Mouse (Mus musculus) forebrain, embryonic 13.5 days (tissue): ENCODE results near the gene Tmem121b. TPM values are rescaled to one million over a fixed set of nuclear protein-coding genes. Genes with fewer than 3 reads are reported as not detected.

Source experiments
- ATAC-seq: fragments of 200-750 bp; cut with Nextera tagmentation; 2 replicates; pipeline ENCODE4 v1.8.0; 2017
- H3K27ac ChIP-seq: fragments of 300-500 bp; sonication (generic); 2 replicates; pipeline ENCODE4 v1.5.1; 2015; ENCODE audit warnings: inconsistent platforms, mild to moderate bottlenecking, moderate library complexity
- H3K27me3 ChIP-seq: fragments of 300-500 bp; sonication (generic); 2 replicates; pipeline ENCODE4 v1.6.1; 2015; ENCODE audit warnings: mild to moderate bottlenecking, inconsistent platforms
- H3K36me3 ChIP-seq: fragments of 300-500 bp; sonication (generic); 2 replicates; pipeline ENCODE4 v1.6.1; 2015; ENCODE audit warnings: mild to moderate bottlenecking, inconsistent platforms; ENCODE audit not compliant: poor library complexity, severe bottlenecking
- H3K4me1 ChIP-seq: fragments of 300-500 bp; sonication (generic); 2 replicates; pipeline ENCODE4 v1.6.1; 2015; ENCODE audit warnings: inconsistent platforms
- H3K4me2 ChIP-seq: fragments of 300-500 bp; sonication (generic); 2 replicates; pipeline ENCODE4 v1.6.1; 2015; ENCODE audit warnings: inconsistent platforms, mild to moderate bottlenecking, moderate library complexity
- H3K4me3 ChIP-seq: fragments of 300-500 bp; sonication (generic); 2 replicates; pipeline ENCODE4 v1.5.1; 2015; ENCODE audit warnings: mild to moderate bottlenecking, inconsistent platforms
- H3K9ac ChIP-seq: fragments of 300-500 bp; sonication (generic); 2 replicates; pipeline ENCODE4 v1.6.1; 2015; ENCODE audit warnings: mild to moderate bottlenecking, inconsistent platforms
- H3K9me3 ChIP-seq: fragments of 300-500 bp; sonication (generic); replicated peaks from 2 replicates; pipeline ENCODE4 v1.6.1; 2016; ENCODE audit warnings: inconsistent platforms
- WGBS: fragments of 180-500 bp; shearing (Covaris S2); methylation state at CpG from one replicate; pipeline ENCODE4 v1.1.7; 2015; 5-methylcytosine and 5-hydroxymethylcytosine counted together
- polyA plus RNA-seq: library from polyadenylated mRNA; unstranded; fragments of >200 nt; fragmentation: Nextera tagmentation; extraction: Ambion mirVana; gene quantifications from 2 replicates; pipeline ENCODE4 v1.2.1, GENCODE M21; 2015

The Tmem121b gene
- polyA plus RNA-seq, 1 experiment from 2014 or later, result 2.0 TPM

- peaks cover 77% of the 10 kb centered on the region for H3K36me3 ChIP-seq
- H3K4me2 ChIP-seq, result no peak overlapping the region
- H3K4me1 ChIP-seq, result no peaks in the 10 kb centered on the region
- 89% methylated on average over 5 of the region's 5 CpGs for WGBS
- no peaks in the 10 kb centered on the region for H3K27me3 ChIP-seq
- H3K4me3 ChIP-seq, result no peak overlapping the region
- H3K27ac ChIP-seq, result no peak overlapping the region
- ATAC-seq, result no peak
- H3K9me3 ChIP-seq, result no peaks in the 10 kb centered on the region
- H3K9ac ChIP-seq, result no peak overlapping the region
Observed at GRCm38 (mm10) chr6:120517311-120517710, 23.7 kb upstream of the Tmem121b start.

- ATAC-seq, result no peak
- H3K27me3 ChIP-seq, result no peaks in the 10 kb centered on the region
- H3K4me3 ChIP-seq, result no peak overlapping the region
- H3K9ac ChIP-seq, result no peak overlapping the region
- H3K4me1 ChIP-seq, result no peaks in the 10 kb centered on the region
- no peaks in the 10 kb centered on the region for H3K9me3 ChIP-seq
- H3K4me2 ChIP-seq, result no peak overlapping the region
- H3K27ac ChIP-seq, result no peak overlapping the region
- WGBS, result 86% methylated on average over 6 of the region's 6 CpGs
- H3K36me3 ChIP-seq, result peaks cover 73% of the 10 kb centered on the region
Observed at GRCm38 (mm10) chr6:120516879-120517278, 23.3 kb upstream of the Tmem121b start.

GRCm38 (mm10) chr6:120516422-120516821, 22.8 kb upstream of the Tmem121b start:
- no peaks in the 10 kb centered on the region for H3K27me3 ChIP-seq
- no peak overlapping the region for H3K27ac ChIP-seq
- peaks cover 73% of the 10 kb centered on the region for H3K36me3 ChIP-seq
- no peak overlapping the region for H3K4me3 ChIP-seq
- no peaks in the 10 kb centered on the region for H3K9me3 ChIP-seq
- no peak overlapping the region for H3K4me2 ChIP-seq
- WGBS, result 95% methylated on average over 4 of the region's 4 CpGs
- H3K9ac ChIP-seq, result no peak overlapping the region
- no peaks in the 10 kb centered on the region for H3K4me1 ChIP-seq
- ATAC-seq, result no peak

- no peaks in the 10 kb centered on the region for H3K27me3 ChIP-seq
- peaks cover 65% of the 10 kb centered on the region for H3K36me3 ChIP-seq
- H3K4me1 ChIP-seq, result no peaks in the 10 kb centered on the region
- H3K9ac ChIP-seq, result no peak overlapping the region
- 95% methylated on average over 6 of the region's 6 CpGs for WGBS
- no peak for ATAC-seq
- H3K27ac ChIP-seq, result no peak overlapping the region
- H3K4me3 ChIP-seq, result no peak overlapping the region
- H3K4me2 ChIP-seq, result no peak overlapping the region
- no peaks in the 10 kb centered on the region for H3K9me3 ChIP-seq
Observed at GRCm38 (mm10) chr6:120511212-120511611, 17.6 kb upstream of the Tmem121b start.

- Histone ChIP-seq H3K4me2 (no peak overlapping the region), H3K4me1 (0 out of 2 replicates have a peak, but pooled peaks cover 4% of the 10 kb centered on the region), H3K9ac (no peak overlapping the region), H3K36me3 (peaks cover 65% of the 10 kb centered on the region), H3K4me3 (no peak overlapping the region), H3K27me3 (no peaks in the 10 kb centered on the region), H3K27ac (no peak overlapping the region), H3K9me3 (no peaks in the 10 kb centered on the region)
- ATAC-seq, result no peak
- WGBS, result 92% methylated on average over 8 of the region's 8 CpGs
Observed at GRCm38 (mm10) chr6:120510425-120510824, 16.8 kb upstream of the Tmem121b start.

GRCm38 (mm10) chr6:120509975-120510374, 16.4 kb upstream of the Tmem121b start:
- Histone ChIP-seq H3K36me3 (peaks cover 65% of the 10 kb centered on the region), H3K27me3 (no peaks in the 10 kb centered on the region), H3K4me1 (0 out of 2 replicates have a peak, but pooled peaks cover 7% of the 10 kb centered on the region), H3K4me3 (no peak overlapping the region), H3K9me3 (no peaks in the 10 kb centered on the region), H3K4me2 (no peak overlapping the region), H3K9ac (no peak overlapping the region), H3K27ac (no peak overlapping the region)
- ATAC-seq, result no peak
- 92% methylated on average over 7 of the region's 7 CpGs for WGBS

- H3K4me2 ChIP-seq, result no peak overlapping the region
- no peaks in the 10 kb centered on the region for H3K9me3 ChIP-seq
- WGBS, result 86% methylated on average over 4 of the region's 4 CpGs
- ATAC-seq, result no peak
- H3K4me1 ChIP-seq, result 0 out of 2 replicates have a peak, but pooled peaks cover 7% of the 10 kb centered on the region
- H3K36me3 ChIP-seq, result peaks cover 54% of the 10 kb centered on the region
- H3K27ac ChIP-seq, result no peak overlapping the region
- H3K27me3 ChIP-seq, result no peaks in the 10 kb centered on the region
- H3K9ac ChIP-seq, result no peak overlapping the region
- H3K4me3 ChIP-seq, result no peak overlapping the region
Observed at GRCm38 (mm10) chr6:120508645-120509044, 15.0 kb upstream of the Tmem121b start.

- no peak for ATAC-seq
- H3K9ac ChIP-seq, result no peak overlapping the region
- H3K4me3 ChIP-seq, result no peak overlapping the region
- H3K27me3 ChIP-seq, result no peaks in the 10 kb centered on the region
- no peak overlapping the region for H3K4me2 ChIP-seq
- H3K9me3 ChIP-seq, result peaks cover 2% of the 10 kb centered on the region; the same call in 1 of the 2 replicates
- peaks cover 30% of the 10 kb centered on the region for H3K36me3 ChIP-seq
- H3K4me1 ChIP-seq, result 0 out of 2 replicates have a peak, but pooled peaks cover 7% of the 10 kb centered on the region
- no peak overlapping the region for H3K27ac ChIP-seq
- WGBS, result 41% methylated on average over 4 of the region's 4 CpGs
Observed at GRCm38 (mm10) chr6:120505531-120505930, 11.9 kb upstream of the Tmem121b start.

GRCm38 (mm10) chr6:120504051-120504450, 10.4 kb upstream of the Tmem121b start:
- Histone ChIP-seq H3K27me3 (no peaks in the 10 kb centered on the region), H3K36me3 (peaks cover 15% of the 10 kb centered on the region), H3K4me3 (no peak overlapping the region), H3K27ac (no peak overlapping the region), H3K4me2 (no peak overlapping the region), H3K9me3 (peaks cover 6% of the 10 kb centered on the region; the same call in 1 of the 2 replicates), H3K9ac (no peak overlapping the region), H3K4me1 (0 out of 2 replicates have a peak, but pooled peaks cover 7% of the 10 kb centered on the region)
- WGBS, result 67% methylated on average over 3 of the region's 3 CpGs
- ATAC-seq, result no peak

GRCm38 (mm10) chr6:120496544-120496943, 2.9 kb upstream of the Tmem121b start:
- Histone ChIP-seq H3K9me3 (peaks cover 6% of the 10 kb centered on the region; the same call in 1 of the 2 replicates), H3K9ac (no peak overlapping the region), H3K4me1 (peaks cover 21% of the 10 kb centered on the region), H3K36me3 (no peaks in the 10 kb centered on the region), H3K4me2 (no peak overlapping the region), H3K27me3 (peaks cover 16% of the 10 kb centered on the region), H3K4me3 (no peak overlapping the region), H3K27ac (no peak overlapping the region)
- 62% methylated on average over 3 of the region's 3 CpGs for WGBS
- no peak for ATAC-seq

GRCm38 (mm10) chr6:120492499-120493373, 871 bp downstream of the Tmem121b start:
- Histone ChIP-seq H3K9ac (peak overlapping the region; percentile 87), H3K4me1 (peaks cover 43% of the 10 kb centered on the region), H3K9me3 (no peaks in the 10 kb centered on the region), H3K4me3 (peak overlapping the region; percentile 76), H3K4me2 (peak overlapping the region; percentile 81), H3K27me3 (peaks cover 17% of the 10 kb centered on the region), H3K36me3 (no peaks in the 10 kb centered on the region), H3K27ac (peak overlapping the region; percentile 95)
- ATAC-seq, result peak; percentile 17
- WGBS, result under 1% methylated on average over 91 of the region's 95 CpGs

- Histone ChIP-seq H3K4me1 (peaks cover 43% of the 10 kb centered on the region), H3K9ac (peak overlapping the region; percentile 87), H3K27ac (no peak overlapping the region), H3K9me3 (no peaks in the 10 kb centered on the region), H3K36me3 (no peaks in the 10 kb centered on the region), H3K27me3 (peaks cover 17% of the 10 kb centered on the region), H3K4me3 (peak overlapping the region; percentile 76), H3K4me2 (peak overlapping the region; percentile 81)
- 11% methylated on average over 22 of the region's 22 CpGs for WGBS
- no peak for ATAC-seq
Observed at GRCm38 (mm10) chr6:120491862-120492498, 1.6 kb downstream of the Tmem121b start.
